Mouse (Mus musculus) intestine, postnatal 0 days (tissue): ENCODE data around the gene Rnf5. TPM values are rescaled to one million over a fixed set of nuclear protein-coding genes. Genes with fewer than 3 reads are reported as not detected.

Source experiments
- ATAC-seq: fragments of 200-750 bp; cut with Nextera tagmentation; 2 replicates; pipeline ENCODE4 v1.8.0; 2017; ENCODE audit warnings: mild to moderate bottlenecking, moderate TSS enrichment, moderate library complexity
- H3K27ac ChIP-seq: fragments of 300-500 bp; sonication (generic); 2 replicates; pipeline ENCODE4 v1.5.1; 2014; ENCODE audit warnings: mild to moderate bottlenecking, low read depth, low read length, moderate library complexity
- H3K27me3 ChIP-seq: fragments of 300-500 bp; sonication (generic); replicated peaks from 2 replicates; pipeline ENCODE4 v1.6.1; 2014; ENCODE audit warnings: low read length, mixed read lengths; ENCODE audit not compliant: control insufficient read depth, insufficient read depth
- H3K36me3 ChIP-seq: fragments of 300-500 bp; sonication (generic); 2 replicates; pipeline ENCODE4 v1.6.1; 2014; ENCODE audit warnings: mild to moderate bottlenecking, moderate library complexity; ENCODE audit not compliant: control insufficient read depth, insufficient read depth
- H3K4me1 ChIP-seq: fragments of 300-500 bp; sonication (generic); replicated peaks from 2 replicates; pipeline ENCODE4 v1.6.1; 2014; ENCODE audit warnings: antibody characterized with exemption, low read length, mixed read lengths; ENCODE audit not compliant: control insufficient read depth, insufficient read depth
- H3K4me2 ChIP-seq: fragments of 300-500 bp; sonication (generic); replicated peaks from 2 replicates; pipeline ENCODE4 v1.6.1; 2014; ENCODE audit warnings: low read depth, mild to moderate bottlenecking, moderate library complexity
- H3K4me3 ChIP-seq: fragments of 300-500 bp; sonication (generic); 2 replicates; pipeline ENCODE4 v1.5.1; 2014; ENCODE audit warnings: low read depth, low read length
- H3K9ac ChIP-seq: fragments of 300-500 bp; sonication (generic); 2 replicates; pipeline ENCODE4 v1.6.1; 2014; ENCODE audit warnings: mild to moderate bottlenecking, low read depth, low read length
- H3K9me3 ChIP-seq: fragments of 300-500 bp; sonication (generic); 2 replicates; pipeline ENCODE4 v1.6.1; 2016; ENCODE audit warnings: mixed run types; ENCODE audit not compliant: control insufficient read depth
- CTCF ChIP-seq: sonication (generic); IDR thresholded peaks from 2 replicates; pipeline ENCODE4 v1.5.1; 2016; ENCODE audit warnings: low read depth, mild to moderate bottlenecking, control low read depth, antibody characterized with exemption, moderate library complexity
- WGBS: fragments of 180-500 bp; shearing (Covaris S2); extraction: QIAGEN DNeasy Blood & Tissue Kit; methylation state at CpG from one replicate; pipeline ENCODE4 v1.1.7; 2014; 5-methylcytosine and 5-hydroxymethylcytosine counted together
- polyA plus RNA-seq: library from polyadenylated mRNA; unstranded; fragments of >200 nt; fragmentation: Nextera tagmentation; extraction: Ambion mirVana; gene quantifications from 2 replicates; pipeline ENCODE4 v1.2.1, GENCODE M21; 2015

Gene Rnf5
- polyA plus RNA-seq, 1 experiment from 2014 or later = 123 TPM

DNA sequence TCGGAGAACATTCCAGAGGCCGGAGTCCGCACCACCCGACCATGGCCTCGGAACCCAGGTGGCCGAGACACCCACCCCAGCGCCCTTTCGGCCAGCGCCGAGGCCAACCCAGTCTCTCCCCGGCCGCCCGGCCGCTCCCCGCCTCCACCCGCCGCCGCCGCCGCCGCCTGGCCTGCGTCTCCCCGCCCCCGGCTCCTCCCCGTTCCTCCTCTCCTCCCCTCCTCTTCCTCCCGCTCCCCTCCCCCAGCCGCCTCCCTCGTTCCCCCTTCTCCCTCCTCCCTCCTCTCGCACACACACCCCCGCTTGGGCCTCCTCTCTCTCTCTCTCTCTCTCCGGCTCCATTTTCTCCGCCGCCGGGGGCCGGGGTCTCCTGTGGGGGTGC lies 11.5 kb downstream of the Rnf5 start:
- H3K36me3 ChIP-seq = peaks cover 25% of the 10 kb centered on the region; the same call in 1 of the 2 replicates
- WGBS = 1% methylated on average over 21 of the region's 35 CpGs
- peak; percentile 43 for ATAC-seq
- peak overlapping the region; percentile 69 for H3K4me3 ChIP-seq
- no peaks in the 10 kb centered on the region for H3K27me3 ChIP-seq
- no peaks in the 10 kb centered on the region for H3K9me3 ChIP-seq
- peak overlapping the region; percentile 99 for H3K4me2 ChIP-seq
- peaks cover 8% of the 10 kb centered on the region; the same call in 1 of the 2 replicates for H3K4me1 ChIP-seq
- no peak for TF ChIP-seq CTCF
- H3K27ac ChIP-seq = peak overlapping the region; percentile 87
- peak overlapping the region; percentile 78 for H3K9ac ChIP-seq

DNA sequence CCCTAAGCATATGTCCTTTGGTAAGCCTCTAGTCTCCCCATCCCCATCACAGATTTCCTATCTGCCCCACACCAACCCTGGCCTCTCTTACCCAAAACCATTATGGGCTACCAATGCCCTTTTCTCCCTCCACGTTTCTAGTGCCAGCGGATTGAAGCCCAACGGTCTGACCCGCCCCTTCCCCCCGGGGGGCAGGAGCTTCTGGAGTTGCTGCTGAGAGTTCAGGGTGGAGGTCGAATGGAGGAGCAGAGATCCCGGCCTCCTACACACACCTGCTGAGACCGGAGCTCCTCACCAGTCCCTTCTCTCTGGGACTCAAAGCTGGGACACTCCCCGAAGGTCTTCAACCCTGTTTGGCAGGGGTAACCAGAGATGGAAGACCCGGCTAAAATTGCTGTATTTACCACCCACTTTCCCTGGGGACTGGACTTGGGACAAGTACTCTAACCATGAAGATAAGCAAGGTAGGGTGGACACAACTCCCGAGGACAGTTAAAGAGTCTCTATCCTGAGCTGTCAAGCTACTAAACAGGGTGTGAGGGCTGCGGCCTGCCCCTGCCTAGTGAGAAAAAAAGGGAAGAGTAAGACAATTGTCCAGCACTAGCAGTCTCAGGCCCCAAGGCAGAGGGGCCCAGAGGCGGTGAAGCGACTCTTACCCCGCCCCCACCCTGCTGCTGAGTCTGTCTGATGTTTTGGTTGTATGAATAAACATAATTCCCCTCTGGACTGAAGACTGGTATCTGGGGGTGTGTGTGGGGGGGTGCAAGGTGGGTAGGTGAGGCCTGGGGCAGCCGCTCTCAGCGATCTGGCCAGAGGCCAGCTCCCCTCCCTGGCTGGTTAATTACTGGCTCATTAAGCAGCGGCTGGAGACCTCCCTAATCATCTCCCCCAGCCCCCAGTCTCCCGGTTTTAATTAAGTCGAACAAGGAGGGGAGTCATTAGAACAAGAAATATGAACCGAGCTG lies 12.2 kb downstream of the Rnf5 start, which contains the start of gene Pbx2:
Gene Pbx2, plus strand, starts transcription at position 238 of the 965 bp plus-strand sequence.
- no peaks in the 10 kb centered on the region for H3K27me3 ChIP-seq
- H3K36me3 ChIP-seq = peaks cover 22% of the 10 kb centered on the region; the same call in 1 of the 2 replicates
- H3K9me3 ChIP-seq = no peaks in the 10 kb centered on the region
- no peak for TF ChIP-seq CTCF
- H3K4me3 ChIP-seq = peak within 1 kb of the TSS; percentile 69
- peaks cover 8% of the 10 kb centered on the region; the same call in 1 of the 2 replicates for H3K4me1 ChIP-seq
- WGBS = 10% methylated on average over 21 of the region's 21 CpGs
- peak within 1 kb of the TSS; percentile 78 for H3K9ac ChIP-seq
- ATAC-seq = no peak
- H3K27ac ChIP-seq = peak within 1 kb of the TSS; percentile 87
- H3K4me2 ChIP-seq = peak within 1 kb of the TSS; percentile 99

DNA sequence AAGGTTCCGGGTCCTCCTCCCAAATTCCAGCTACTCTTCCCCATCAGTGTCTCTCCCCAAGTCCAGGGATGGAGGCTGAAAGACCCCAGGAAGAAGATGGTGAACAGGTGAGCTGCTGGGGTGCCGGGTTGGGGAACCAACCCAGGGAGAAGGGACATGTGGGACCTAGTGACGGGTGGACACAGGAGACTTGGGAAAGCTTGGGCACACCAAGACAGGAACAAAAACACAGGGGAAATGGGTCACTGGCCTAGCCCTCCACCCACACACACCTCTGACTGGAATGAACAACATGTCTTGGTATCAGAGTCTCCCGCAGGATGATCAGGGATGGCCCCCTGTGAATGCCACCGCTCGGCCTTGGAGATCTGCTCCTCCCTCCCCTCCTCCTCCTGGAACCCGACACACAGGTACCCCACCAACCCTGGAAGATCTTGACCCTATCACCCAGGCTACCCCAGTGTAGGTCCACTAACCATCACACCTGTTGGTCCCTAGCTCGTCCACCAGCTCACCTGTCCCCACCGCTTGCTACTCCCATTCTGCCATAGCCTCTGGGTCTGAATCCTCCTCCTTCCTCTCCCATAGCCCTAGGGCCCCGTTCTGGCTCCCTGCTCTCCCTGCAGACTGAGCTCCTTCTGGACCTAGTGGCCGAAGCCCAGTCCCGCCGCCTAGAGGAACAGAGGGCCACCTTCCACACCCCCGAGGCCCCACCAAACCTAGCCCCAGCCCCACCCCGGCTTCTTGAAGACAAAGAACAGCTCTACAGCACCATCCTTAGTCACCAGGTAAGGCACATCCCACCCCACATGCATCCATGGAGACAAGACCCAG lies 13.1 kb downstream of the Rnf5 start:
- Histone ChIP-seq H3K36me3 (peaks cover 13% of the 10 kb centered on the region; the same call in 1 of the 2 replicates), H3K4me2 (peak overlapping the region; percentile 99), H3K9me3 (no peaks in the 10 kb centered on the region), H3K4me1 (peaks cover 8% of the 10 kb centered on the region; the same call in 1 of the 2 replicates), H3K9ac (no peak overlapping the region), H3K4me3 (peak overlapping the region; percentile 11; the same call in 1 of the 2 replicates), H3K27ac (peak overlapping the region; percentile 66), H3K27me3 (no peaks in the 10 kb centered on the region)
- WGBS = 66% methylated on average over 15 of the region's 15 CpGs
- no peak for ATAC-seq
- TF ChIP-seq CTCF = no peak

DNA sequence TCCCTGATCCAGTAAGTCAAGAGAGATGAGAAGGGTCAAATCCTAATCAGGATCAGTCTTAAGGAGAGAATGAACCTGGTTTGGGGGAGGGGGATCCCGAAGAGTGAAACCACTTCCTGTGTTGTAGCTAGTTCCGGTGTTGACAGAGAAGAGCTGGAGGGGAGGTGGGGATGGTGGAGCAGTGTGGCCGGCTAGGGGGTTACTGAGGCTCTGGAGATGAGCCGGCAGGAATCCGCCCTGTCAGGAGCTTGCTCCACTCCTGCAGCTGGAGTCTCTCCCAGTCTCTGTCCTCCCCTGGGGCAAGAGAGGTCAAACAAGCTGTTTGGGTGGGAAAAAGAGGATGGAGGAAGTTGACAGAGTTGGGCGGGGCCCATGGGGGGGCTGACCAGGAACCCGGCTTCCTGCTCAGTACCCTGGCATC lies 13.8 kb downstream of the Rnf5 start, which contains the start of gene Gpsm3:
Gene Gpsm3, plus strand, starts transcription at position 126 of the 421 bp plus-strand sequence.
- Histone ChIP-seq H3K36me3 (peaks cover 7% of the 10 kb centered on the region; the same call in 1 of the 2 replicates), H3K27me3 (no peaks in the 10 kb centered on the region), H3K4me3 (peak within 1 kb of the TSS; percentile 11; the same call in 1 of the 2 replicates), H3K9ac (no peak within 1 kb of the TSS), H3K4me2 (peak within 1 kb of the TSS; percentile 99), H3K9me3 (no peaks in the 10 kb centered on the region), H3K4me1 (peaks cover 8% of the 10 kb centered on the region; the same call in 1 of the 2 replicates), H3K27ac (peak within 1 kb of the TSS; percentile 66)
- ATAC-seq = no peak
- WGBS = 24% methylated on average over 7 of the region's 7 CpGs
- TF ChIP-seq CTCF = no peak

DNA sequence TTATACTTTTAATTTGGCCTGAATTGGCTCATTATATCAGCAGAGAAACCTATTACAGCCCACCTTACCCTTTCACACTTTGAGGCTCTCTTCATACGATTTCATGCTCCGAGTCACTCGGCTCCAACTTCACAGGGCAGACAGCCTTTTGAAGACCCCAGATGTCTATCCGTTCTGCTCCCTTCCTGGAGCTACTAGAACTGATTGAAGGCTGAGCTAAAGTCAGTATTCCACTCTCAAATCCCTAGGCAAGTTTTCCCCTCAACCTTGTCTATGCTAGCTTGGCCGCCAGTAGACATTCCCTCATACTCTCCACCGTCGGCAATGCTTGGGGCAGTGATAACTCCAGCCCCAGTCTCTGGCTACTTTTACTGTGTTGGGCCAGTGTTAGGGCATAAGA lies 14.3 kb downstream of the Rnf5 start:
- Histone ChIP-seq H3K9ac (no peak overlapping the region), H3K9me3 (no peaks in the 10 kb centered on the region), H3K4me1 (peaks cover 8% of the 10 kb centered on the region; the same call in 1 of the 2 replicates), H3K4me2 (peak overlapping the region; percentile 99), H3K4me3 (no peak overlapping the region), H3K36me3 (peaks cover 2% of the 10 kb centered on the region; the same call in 1 of the 2 replicates), H3K27ac (peak overlapping the region; percentile 66), H3K27me3 (no peaks in the 10 kb centered on the region)
- no peak for TF ChIP-seq CTCF
- WGBS = 63% methylated on average over 7 of the region's 7 CpGs
- no peak for ATAC-seq

DNA sequence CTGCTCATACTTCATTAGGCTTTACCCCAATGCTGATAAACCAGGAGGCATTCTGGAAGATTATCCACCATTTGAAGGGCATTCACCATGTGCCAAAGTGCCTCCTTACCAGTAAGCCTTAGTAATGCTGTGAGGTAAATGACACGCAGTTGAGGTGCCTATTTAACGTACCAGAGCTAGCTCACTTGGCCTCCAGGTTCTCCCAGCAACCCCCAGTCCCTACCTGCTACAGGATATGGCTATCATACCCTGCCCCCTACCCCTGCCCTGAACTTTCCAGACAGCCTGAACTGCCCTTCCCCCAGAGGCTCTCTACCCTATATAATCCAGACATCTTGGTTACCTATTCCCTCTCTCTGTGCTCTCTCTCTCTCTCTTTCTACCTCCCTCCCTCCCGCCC lies 14.7 kb downstream of the Rnf5 start:
- H3K27me3 ChIP-seq = no peaks in the 10 kb centered on the region
- peaks cover 8% of the 10 kb centered on the region; the same call in 1 of the 2 replicates for H3K4me1 ChIP-seq
- no peaks in the 10 kb centered on the region for H3K36me3 ChIP-seq
- WGBS = 77% methylated on average over 3 of the region's 3 CpGs
- no peak for TF ChIP-seq CTCF
- H3K9ac ChIP-seq = no peak overlapping the region
- no peak for ATAC-seq
- no peaks in the 10 kb centered on the region for H3K9me3 ChIP-seq
- no peak overlapping the region for H3K4me3 ChIP-seq
- H3K4me2 ChIP-seq = peak overlapping the region; percentile 99
- no peak overlapping the region for H3K27ac ChIP-seq
